Mouse (Mus musculus) lung, adult 18-20 months (tissue): ENCODE data around the gene Mcur1.

Source experiments
- DNase-seq, 2 experiments: peaks; one replicate each; pipeline ENCODE4 v3.0.0; 2022; ENCODE audit warnings: mixed read lengths in 2 of 2

Mcur1 gene

GRCm38 (mm10) chr13:43559711-43560457, at the start of gene Mcur1:
Mcur1 (minus strand) TSS chr13:43560191.
- peak; percentile 95 to 97 for DNase-seq

DNA sequence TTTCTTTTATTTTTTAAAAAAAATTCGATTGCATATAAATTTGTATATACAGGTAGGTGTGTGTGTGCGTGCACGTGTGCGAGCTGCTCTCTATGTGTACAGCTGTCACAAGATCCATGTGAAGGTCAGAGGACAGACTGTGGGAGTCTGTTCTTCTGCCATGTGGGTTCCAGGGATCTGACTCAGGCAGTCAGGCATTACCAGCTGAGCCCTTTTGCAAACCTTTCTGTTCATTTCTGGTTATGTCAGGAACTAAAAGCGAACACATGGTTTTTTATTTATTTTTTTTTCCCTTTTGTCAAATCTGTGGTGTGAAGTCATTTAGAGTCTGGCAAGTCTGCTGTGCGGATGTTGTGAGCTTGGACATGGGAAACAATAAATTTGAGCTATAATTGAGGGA, 48.9 kb upstream of the Mcur1 start:
- no peak for DNase-seq

DNA sequence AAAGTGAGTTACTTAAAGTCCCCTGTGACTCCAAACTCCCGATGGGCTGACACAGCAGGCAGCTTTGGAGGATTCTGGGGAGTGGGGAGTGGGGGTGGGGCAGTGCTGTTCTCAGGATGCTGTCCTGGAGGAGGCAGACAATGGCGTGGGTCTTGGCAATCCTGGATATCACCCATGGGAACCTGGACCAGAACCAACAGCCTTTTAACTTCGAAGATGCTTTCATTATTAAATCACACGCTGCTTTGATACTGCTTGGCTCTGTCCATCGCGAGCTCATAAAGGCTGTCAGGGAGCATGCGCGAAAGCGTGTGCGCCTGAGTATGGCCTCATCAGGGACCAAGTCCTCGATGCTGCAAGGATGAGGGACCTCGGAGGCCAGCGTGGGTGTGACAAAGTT, 43.1 kb upstream of the Mcur1 start:
- no peak for DNase-seq

DNA sequence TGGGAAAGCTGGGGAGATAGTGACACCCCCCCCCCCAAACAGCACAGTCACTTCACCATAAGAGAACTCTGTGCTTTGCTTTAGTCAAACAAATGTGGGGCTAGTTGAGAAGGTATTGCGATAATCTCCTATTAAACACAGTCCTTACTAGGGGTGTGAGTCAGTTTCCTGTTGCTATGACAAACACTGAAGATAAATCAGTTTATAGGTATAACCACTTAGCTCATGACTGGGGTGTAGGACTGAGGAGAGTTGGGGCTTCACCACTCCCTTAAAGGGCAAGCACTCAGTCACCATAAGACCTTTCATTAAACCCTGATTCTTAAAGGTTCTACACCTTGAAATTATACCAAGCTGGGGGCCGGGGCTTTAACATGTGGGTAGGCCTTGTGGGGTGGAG, 42.4 kb upstream of the Mcur1 start:
- no peak for DNase-seq

GRCm38 (mm10) chr13:43600967-43601366, 41.0 kb upstream of the Mcur1 start:
- DNase-seq = no peak

- peak; percentile 40 to 61 for DNase-seq
Observed at GRCm38 (mm10) chr13:43595896-43596295, 35.9 kb upstream of the Mcur1 start.

- no peak for DNase-seq
Observed at GRCm38 (mm10) chr13:43592681-43593068, 32.7 kb upstream of the Mcur1 start.

DNA sequence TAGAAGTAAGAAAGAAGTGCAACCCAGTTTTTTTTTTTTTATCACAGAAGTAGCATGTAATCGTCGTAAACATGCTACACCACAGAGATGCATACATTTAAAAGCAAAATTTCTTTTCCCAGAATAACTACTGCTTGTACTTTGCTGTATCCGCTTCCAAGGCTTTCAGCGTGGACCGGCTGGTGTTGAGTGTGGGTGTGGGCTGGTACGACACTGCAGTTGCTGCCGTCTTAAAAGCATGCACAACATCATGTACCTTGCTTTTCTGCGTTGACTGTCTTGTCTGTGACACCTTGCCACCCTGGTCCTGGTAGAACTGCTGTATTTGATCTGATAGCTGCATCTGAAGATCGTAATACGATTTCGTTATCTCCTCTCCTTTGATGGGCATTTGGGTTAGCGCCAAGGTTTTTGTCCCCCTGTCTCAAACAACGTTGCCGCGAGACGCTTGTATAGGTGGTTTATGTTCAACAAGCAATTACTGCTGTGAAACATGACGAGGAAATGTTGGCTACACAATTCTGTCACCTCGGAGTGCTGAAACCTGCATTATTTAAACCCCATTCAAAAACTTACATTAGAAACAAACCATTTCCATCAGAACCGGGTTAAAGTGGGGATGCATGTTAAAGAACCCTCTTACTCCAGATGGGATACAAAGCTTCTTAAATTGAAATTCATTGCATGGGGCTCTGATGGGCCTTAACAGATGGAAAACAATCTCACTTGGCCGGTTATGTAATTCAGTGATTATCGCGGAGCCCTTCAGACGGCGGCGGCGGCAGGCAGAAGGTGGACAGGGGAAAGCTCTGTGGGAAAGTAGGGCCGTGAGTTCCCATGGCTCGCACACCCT, 32.1 kb upstream of the Mcur1 start:
- peak in 1 of 2 experiments; percentile 9 for DNase-seq

DNA sequence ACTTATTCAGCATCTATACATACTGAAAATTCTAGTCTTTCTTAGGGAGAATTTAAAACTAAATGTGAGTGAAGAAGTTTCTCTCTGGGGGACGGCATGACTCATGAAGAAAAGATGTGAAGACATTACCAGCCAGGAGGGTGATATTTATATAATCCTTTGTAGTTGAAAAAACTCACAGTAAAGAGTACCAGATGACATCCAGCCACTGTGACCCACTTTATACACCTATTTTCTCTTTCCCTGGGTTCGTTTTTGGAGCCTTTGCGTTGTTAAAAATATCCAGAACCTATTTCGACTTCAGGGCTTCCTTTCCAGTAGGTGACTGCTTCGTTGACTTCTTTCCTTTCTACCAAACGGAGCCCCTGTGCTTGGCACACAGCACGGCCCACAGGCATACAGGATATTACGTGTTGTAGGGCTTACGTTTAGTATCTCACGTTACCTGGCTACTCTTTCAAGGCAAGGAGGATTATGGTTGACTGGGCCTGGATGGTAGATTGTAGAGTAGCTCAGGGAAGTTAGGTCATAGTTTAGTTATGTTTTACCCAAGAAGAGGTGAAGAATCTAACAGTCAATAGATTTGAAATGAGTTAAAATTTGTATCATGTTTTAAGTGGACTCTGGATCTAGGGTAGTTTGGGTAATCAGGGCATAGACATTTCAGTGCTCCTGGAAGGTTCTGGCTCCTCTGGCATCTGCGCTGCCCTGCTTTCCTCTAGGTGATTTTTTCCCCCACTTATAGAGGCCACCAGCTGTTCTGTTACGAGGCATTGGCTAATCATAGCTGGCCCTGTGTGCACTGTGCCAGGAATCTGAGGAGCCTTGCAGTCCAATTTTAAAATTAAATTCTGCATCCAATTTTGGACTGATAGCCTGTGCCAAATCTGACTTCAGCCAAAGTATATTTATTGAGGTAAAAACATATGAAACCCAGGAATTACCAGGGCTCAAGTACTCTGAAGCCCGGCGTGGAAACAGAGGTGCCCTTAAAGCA, 28.2 kb upstream of the Mcur1 start:
- no peak for DNase-seq

DNA sequence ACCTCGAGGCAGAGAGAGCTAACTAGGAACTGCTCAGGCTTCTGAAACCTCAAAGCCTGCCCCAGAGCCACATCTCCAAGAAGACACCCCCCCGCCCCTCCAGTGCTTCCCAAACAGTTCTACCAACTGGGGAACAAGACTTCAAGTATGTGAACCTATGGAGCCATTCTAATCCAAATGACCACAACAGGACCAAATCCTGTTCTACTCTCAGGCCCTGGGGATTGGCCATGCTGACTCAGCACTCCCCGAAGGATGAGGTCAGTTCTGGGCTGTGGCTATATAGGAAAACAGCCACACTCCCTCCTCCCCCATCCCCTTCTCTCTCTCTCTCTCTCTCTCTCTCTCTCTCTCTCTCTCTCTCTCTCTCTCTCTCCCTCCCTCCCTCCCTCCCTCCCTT, 27.0 kb upstream of the Mcur1 start:
- no peak for DNase-seq

DNA sequence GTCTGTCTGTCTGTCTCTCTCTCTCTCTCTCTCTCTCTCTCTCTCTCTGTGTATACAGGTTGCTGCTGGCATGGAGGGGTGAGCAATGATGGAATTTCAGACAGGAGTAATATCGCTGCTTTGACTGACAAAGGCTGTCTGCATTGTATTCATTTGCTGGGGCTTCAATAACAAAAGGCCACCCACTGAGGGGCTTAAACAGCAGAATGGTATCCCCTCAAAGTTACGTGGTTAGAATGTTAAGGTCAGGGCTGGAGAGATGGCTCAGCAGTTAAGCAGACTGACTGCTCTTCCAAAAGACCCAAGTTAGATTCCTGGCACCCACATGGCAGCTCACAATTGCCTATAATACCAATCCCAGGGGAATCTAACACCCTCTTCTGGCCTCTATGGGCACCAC, 25.3 kb upstream of the Mcur1 start:
- DNase-seq = no peak

GRCm38 (mm10) chr13:43583504-43583903, 23.5 kb upstream of the Mcur1 start:
- DNase-seq = no peak

DNA sequence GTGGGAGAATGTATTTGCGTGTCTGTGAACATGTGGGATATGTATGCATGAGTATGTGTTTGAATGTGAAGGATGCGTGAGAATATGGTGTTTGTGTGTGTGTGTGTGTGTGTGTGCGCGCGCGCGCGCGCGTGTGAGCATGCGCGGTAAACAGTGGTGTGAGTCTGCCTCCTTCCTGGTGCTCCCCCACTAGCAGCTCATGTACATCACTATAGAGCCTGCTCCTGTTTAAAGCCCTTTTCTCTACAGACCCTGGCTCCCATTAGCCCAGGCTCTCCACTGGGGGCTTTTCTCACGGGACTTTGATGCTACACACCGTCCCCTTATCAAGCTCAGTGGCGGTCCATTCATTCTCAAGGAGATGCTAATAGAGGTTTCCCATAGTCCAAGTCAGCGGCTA, 23.0 kb upstream of the Mcur1 start:
- no peak for DNase-seq

- no peak for DNase-seq
Observed at GRCm38 (mm10) chr13:43580661-43581060, 20.7 kb upstream of the Mcur1 start.

DNA sequence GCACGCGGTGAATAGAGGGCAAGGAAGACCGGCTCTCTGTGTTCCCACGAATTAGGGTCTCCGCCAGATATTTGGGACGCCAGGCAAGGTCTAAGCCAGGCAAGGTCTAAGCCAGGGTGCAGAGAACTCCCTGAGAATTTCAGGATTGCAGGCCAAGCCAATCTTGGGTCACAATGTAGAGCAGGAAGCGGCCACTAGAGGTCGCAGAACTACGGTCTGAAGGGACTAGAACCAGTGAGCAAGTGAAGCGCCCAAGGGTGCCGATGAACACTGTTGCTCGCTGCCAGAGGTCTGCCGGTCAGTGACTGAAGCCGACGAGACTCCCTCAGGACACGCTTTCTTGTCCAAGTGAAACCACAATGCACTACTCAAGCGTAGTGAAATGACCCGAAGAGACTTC, 19.7 kb upstream of the Mcur1 start:
- DNase-seq = peak; percentile 38 to 43

- no peak for DNase-seq
Observed at GRCm38 (mm10) chr13:43577766-43578165, 17.8 kb upstream of the Mcur1 start.

DNA sequence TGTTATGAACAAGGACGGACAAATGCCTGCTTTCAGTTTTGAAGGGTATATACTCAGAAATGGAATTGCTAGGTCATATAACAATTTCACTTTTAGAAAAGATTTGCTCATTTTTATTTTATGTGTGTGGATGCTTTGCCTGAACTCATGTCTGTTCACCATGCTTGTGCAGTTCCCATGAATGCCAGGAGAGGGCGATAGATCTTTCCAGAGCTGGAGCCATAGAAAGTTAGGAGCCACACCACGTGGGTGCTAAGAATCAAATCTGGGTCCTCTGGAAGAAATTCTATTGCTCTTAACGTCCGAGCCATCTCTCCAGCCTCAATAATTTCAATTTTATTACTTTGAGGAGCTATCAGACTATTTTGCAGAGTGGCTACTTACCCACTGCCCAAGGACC, 17.3 kb upstream of the Mcur1 start:
- DNase-seq = no peak

GRCm38 (mm10) chr13:43575431-43575830, 15.4 kb upstream of the Mcur1 start:
- no peak for DNase-seq

- DNase-seq = no peak
Observed at GRCm38 (mm10) chr13:43573979-43574378, 14.0 kb upstream of the Mcur1 start.

DNA sequence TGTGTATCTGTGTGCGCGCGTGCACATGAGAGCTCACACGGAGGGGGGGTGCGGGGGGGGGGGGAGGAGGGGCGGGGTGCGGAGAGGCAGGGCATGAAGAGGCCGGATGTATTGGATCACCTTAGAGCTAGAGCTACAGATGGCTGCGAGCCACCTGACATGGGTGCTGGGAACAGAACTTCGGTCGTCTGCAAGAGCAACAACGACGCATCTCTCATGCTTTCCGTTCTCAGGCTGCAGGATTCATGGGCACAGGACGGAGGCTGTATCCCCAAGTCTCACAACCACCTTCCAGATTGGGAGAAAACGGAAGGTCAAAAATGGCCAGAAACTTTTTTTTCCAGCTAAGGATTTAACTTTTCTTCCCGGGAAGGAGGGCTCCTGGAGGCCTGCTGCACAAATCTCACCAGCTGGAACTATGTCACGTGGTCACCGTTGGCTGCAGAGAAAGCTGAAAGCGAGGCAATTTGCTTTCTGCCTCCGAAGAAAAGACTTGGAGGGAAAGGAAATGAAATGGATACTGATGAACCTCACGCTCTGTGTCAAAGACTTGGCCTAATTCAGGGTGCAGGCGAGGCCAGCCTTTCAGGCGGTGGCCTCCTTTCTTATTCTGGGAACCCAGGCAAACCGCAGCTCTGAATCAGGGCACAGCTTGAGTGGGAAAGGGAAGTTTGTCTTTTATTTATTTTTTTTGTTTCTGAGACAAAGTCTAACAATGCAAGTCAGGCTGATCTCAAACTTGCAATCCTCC, 7.3 kb upstream of the Mcur1 start:
- DNase-seq = no peak

DNA sequence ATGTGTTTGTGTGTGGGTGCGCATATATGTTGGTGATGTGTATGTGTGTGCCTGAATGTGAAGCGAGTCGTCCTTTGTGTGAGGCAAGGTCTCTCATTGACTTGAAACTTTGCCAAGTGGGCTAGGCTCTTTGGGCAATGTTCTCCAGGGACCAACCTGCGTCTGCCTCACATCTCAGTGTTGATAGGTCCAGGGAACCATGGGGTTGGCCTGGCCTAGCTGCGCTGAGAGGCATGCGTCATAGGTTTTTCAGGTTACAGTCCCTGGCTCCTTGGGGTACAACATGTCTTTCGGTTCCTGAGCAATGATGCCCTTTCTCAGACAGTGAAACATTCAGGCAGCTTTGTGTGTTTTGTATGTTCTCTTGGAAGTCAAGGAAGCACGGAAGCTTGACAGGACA, 6.2 kb upstream of the Mcur1 start:
- DNase-seq = no peak

DNA sequence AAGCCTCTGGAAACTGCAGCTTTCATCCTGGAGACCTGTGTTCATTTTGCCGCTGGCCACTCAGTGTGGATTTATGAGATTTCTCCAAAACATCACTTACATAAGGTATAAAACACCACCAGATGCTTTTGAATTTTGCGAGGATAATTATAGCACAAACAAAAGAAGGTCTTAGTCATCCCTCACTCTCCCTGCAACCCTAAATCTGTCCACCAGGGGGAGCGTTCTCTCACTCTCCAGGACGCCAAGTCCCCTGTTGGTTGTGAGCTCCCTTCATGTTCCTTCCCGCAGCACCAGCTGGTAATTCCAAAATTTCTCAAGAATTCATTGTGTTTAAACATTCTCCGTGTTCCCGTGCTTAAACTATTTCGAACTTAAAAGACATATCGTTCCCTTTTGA, 5.4 kb upstream of the Mcur1 start:
- DNase-seq = peak; percentile 63 to 79
